Mouse (Mus musculus) right cerebral cortex, postnatal 4 days (tissue): ENCODE data around the gene Baz2b.

Source experiments
- DNase-seq: peaks from one replicate; pipeline ENCODE4 v3.0.0-alpha.2; 2022

The Baz2b gene

GRCm38 (mm10) chr2:60209703-60210651 is at the start of gene Baz2b, which contains the start of gene March7:
Gene Baz2b (minus strand): TSS chr2:60209839.
Gene March7 (plus strand): TSS chr2:60209887.
- DNase-seq: peak; percentile 91

- no peak for DNase-seq
Observed at GRCm38 (mm10) chr2:60259186-60259585, 49.5 kb upstream of the Baz2b start.

GRCm38 (mm10) chr2:60256751-60257150 is 47.1 kb upstream of the Baz2b start:
- DNase-seq: no peak

- no peak for DNase-seq
Observed at GRCm38 (mm10) chr2:60253506-60253905, 43.9 kb upstream of the Baz2b start.

- DNase-seq: no peak
Observed at GRCm38 (mm10) chr2:60252782-60253181, 43.1 kb upstream of the Baz2b start.

- DNase-seq: no peak
Observed at GRCm38 (mm10) chr2:60234506-60234905, 24.9 kb upstream of the Baz2b start.

GRCm38 (mm10) chr2:60233147-60233546 is 23.5 kb upstream of the Baz2b start:
- DNase-seq: no peak

GRCm38 (mm10) chr2:60230361-60230760 is 20.7 kb upstream of the Baz2b start:
- no peak for DNase-seq

GRCm38 (mm10) chr2:60228470-60228869 is 18.8 kb upstream of the Baz2b start:
- DNase-seq: no peak

GRCm38 (mm10) chr2:60223489-60223888 is 13.8 kb upstream of the Baz2b start:
- no peak for DNase-seq

- DNase-seq: no peak
Observed at GRCm38 (mm10) chr2:60221954-60222353, 12.3 kb upstream of the Baz2b start.

GRCm38 (mm10) chr2:60221236-60221635 is 11.6 kb upstream of the Baz2b start:
- no peak for DNase-seq

- DNase-seq: no peak
Observed at GRCm38 (mm10) chr2:60217620-60218019, 8.0 kb upstream of the Baz2b start.

GRCm38 (mm10) chr2:60216547-60217153 is 7.0 kb upstream of the Baz2b start:
- no peak for DNase-seq

GRCm38 (mm10) chr2:60214683-60215082 is 5.0 kb upstream of the Baz2b start:
- no peak for DNase-seq

- DNase-seq: no peak
Observed at GRCm38 (mm10) chr2:60212488-60212887, 2.8 kb upstream of the Baz2b start.

- no peak for DNase-seq
Observed at GRCm38 (mm10) chr2:60210821-60211220, 1.2 kb upstream of the Baz2b start.

GRCm38 (mm10) chr2:60209122-60209611 is 472 bp downstream of the Baz2b start:
- peak; percentile 49 for DNase-seq

GRCm38 (mm10) chr2:60205795-60206194 is 3.8 kb downstream of the Baz2b start:
- no peak for DNase-seq

GRCm38 (mm10) chr2:60204162-60204561 is 5.5 kb downstream of the Baz2b start:
- DNase-seq: no peak

- no peak for DNase-seq
Observed at GRCm38 (mm10) chr2:60203733-60204132, 5.9 kb downstream of the Baz2b start.

GRCm38 (mm10) chr2:60202900-60203530 is 6.6 kb downstream of the Baz2b start:
- DNase-seq: no peak

- DNase-seq: peak; percentile 63
Observed at GRCm38 (mm10) chr2:60200667-60201066, 9.0 kb downstream of the Baz2b start.
